Mouse (Mus musculus): Measurements from ENCODE around the gene Adam1a. TPM values are rescaled to one million over a fixed set of nuclear protein-coding genes. Genes with fewer than 3 reads are reported as not detected.

Gene Adam1a
- total and polyA plus RNA-seq, 3 experiments, result 1.0 to 1.9 TPM; not detected in 1

GRCm38 (mm10) chr5:121545793-121546529 lies 679 bp upstream of the Adam1a start, which contains the start of gene Mapkapk5:
Mapkapk5 (minus strand) TSS chr5:121545905.
- no peaks in the 10 kb centered on the region for H3K27me3 ChIP-seq (ENCODE audit: control insufficient read depth in 1 of 2, insufficient read depth in 2 of 2, low read length in 2 of 2)
- H3K9me3 ChIP-seq (replicated peaks; ENCODE audit: insufficient read depth, low read length), result no peaks in the 10 kb centered on the region
- H3K4me1 ChIP-seq (ENCODE audit: control insufficient read depth in 1 of 2, insufficient read depth in 2 of 2, low read length in 2 of 2), result peaks cover 4 to 12% of the 10 kb centered on the region in 2 experiments
- peak; percentile 96 for DNase-seq (ENCODE audit: low read depth, low spot score)
- H3K36me3 ChIP-seq (ENCODE audit: control insufficient read depth in 1 of 2, insufficient read depth in 2 of 2, low read length in 2 of 2), result peaks cover 0 to 25% of the 10 kb centered on the region in 2 experiments; a peak in 2 of 4 replicates
- peak within 1 kb of the TSS; percentile 89 to 99 for H3K4me3 ChIP-seq (ENCODE audit: control insufficient read depth in 1 of 2, insufficient read depth in 1 of 2, low read depth in 2 of 2, low read length in 2 of 2)
- peak within 1 kb of the TSS; percentile 95 for H3K9ac ChIP-seq (ENCODE audit: control insufficient read depth, low read depth, low read length, poor library complexity, severe bottlenecking)
- H3K79me2 ChIP-seq (ENCODE audit: control insufficient read depth, insufficient read depth, low read length, poor library complexity), result peaks cover 40% of the 10 kb centered on the region
- peak within 1 kb of the TSS; percentile 71 for H3K27ac ChIP-seq (ENCODE audit: control insufficient read depth, low read depth, low read length)
- TF ChIP-seq RAD21 (IDR thresholded peaks at IDR 0.05; ENCODE audit: low read depth, low read length) (no peak), EP300 (IDR thresholded peaks at IDR 0.05; ENCODE audit: low read depth in 1 of 2, low read length in 2 of 2) (no peak), SIN3A (IDR thresholded peaks at IDR 0.05; ENCODE audit: low read length) (peak; percentile 91), MYB (IDR thresholded peaks at IDR 0.05; ENCODE audit: low read depth, low read length) (no peak), BHLHE40 (IDR thresholded peaks at IDR 0.05; ENCODE audit: borderline replicate concordance, low read depth, low read length) (no peak), POLR2A (IDR thresholded peaks at IDR 0.05; ENCODE audit: control insufficient read depth in 1 of 2, insufficient read depth in 1 of 2, low read depth in 1 of 2, low read length in 2 of 2, poor library complexity in 1 of 2) (peak; percentile 86 to 92), MAX (IDR thresholded peaks at IDR 0.05; ENCODE audit: low read length) (peak; percentile 97), CHD2 (IDR thresholded peaks at IDR 0.05; ENCODE audit: low read length) (no peak), TAL1 (IDR thresholded peaks at IDR 0.05; ENCODE audit: low read length) (no peak), GABPA (IDR thresholded peaks at IDR 0.05; ENCODE audit: low read depth, low read length) (0 out of 2 replicates have a peak, but pooled peaks have one; percentile 27), POLR2AphosphoS5 (IDR thresholded peaks at IDR 0.05; ENCODE audit: borderline replicate concordance, low read depth, low read length) (no peak), MAZ (IDR thresholded peaks at IDR 0.05; ENCODE audit: low read depth, low read length) (no peak), MEF2A (IDR thresholded peaks at IDR 0.05; ENCODE audit: extremely low read depth, insufficient replicate concordance, low read depth, low read length, poor library complexity, severe bottlenecking) (no peak), MXI1 (IDR thresholded peaks at IDR 0.05; ENCODE audit: low read depth, low read length) (peak; percentile 80), ZMIZ1 (IDR thresholded peaks at IDR 0.05; ENCODE audit: low read depth, low read length) (no peak), USF1 (IDR thresholded peaks at IDR 0.05; ENCODE audit: low read depth, low read length) (no peak), ZKSCAN1 (IDR thresholded peaks at IDR 0.05; ENCODE audit: low read depth, low read length) (no peak), RCOR1 (IDR thresholded peaks at IDR 0.05; ENCODE audit: low read depth, low read length) (peak; percentile 35; the same call in 1 of the 2 replicates), CTCF (IDR thresholded peaks at IDR 0.05 in 2 of 3, conservative IDR thresholded peaks at IDR 0.05 in 1 of 3; ENCODE audit: control insufficient read depth in 1 of 3, insufficient read depth in 1 of 3, low read depth in 2 of 3, low read length in 3 of 3, poor library complexity in 1 of 3, severe bottlenecking in 1 of 3) (no peak), JUND (IDR thresholded peaks at IDR 0.05; ENCODE audit: low read depth, low read length) (no peak), NELFE (IDR thresholded peaks at IDR 0.05; ENCODE audit: low read depth, low read length) (peak; percentile 92), ZC3H11A (IDR thresholded peaks at IDR 0.05; ENCODE audit: low read depth, low read length) (no peak), KAT2A (conservative IDR thresholded peaks at IDR 0.05; ENCODE audit: low read depth, low read length) (peak; percentile 95), HCFC1 (IDR thresholded peaks at IDR 0.05; ENCODE audit: low read depth, low read length) (peak; percentile 97), POLR2AphosphoS2 (IDR thresholded peaks at IDR 0.05; ENCODE audit: low read length) (peak; percentile 72), ZNF384 (IDR thresholded peaks at IDR 0.05; ENCODE audit: low read depth, low read length) (no peak), MYC (IDR thresholded peaks at IDR 0.05; ENCODE audit: low read depth, low read length) (peak; percentile 9), ETS1 (IDR thresholded peaks at IDR 0.05; ENCODE audit: low read depth, low read length) (no peak), NRF1 (IDR thresholded peaks at IDR 0.05; ENCODE audit: insufficient read depth, low read depth, low read length, poor library complexity, severe bottlenecking) (peak; percentile 94), UBTF (IDR thresholded peaks at IDR 0.05; ENCODE audit: borderline replicate concordance, insufficient read depth, low read depth, low read length) (no peak), GATA1 (IDR thresholded peaks at IDR 0.05; ENCODE audit: low read depth, low read length) (no peak), SMC3 (IDR thresholded peaks at IDR 0.05; ENCODE audit: low read depth, low read length) (no peak), USF2 (IDR thresholded peaks at IDR 0.05; ENCODE audit: borderline replicate concordance in 1 of 2, insufficient read depth in 1 of 2, low read depth in 1 of 2, low read length in 2 of 2) (no peak), MAFK (IDR thresholded peaks at IDR 0.05; ENCODE audit: borderline replicate concordance, low read depth, low read length) (no peak), ELF1 (IDR thresholded peaks at IDR 0.05; ENCODE audit: low read depth, low read length) (peak; percentile 76), TBP (IDR thresholded peaks at IDR 0.05; ENCODE audit: low read depth, low read length) (no peak; the same call in 1 of the 2 replicates)

Data from MEL (cell line).